Mouse (Mus musculus) midbrain, embryonic 11.5 days (tissue): Measurements from ENCODE around the gene AI661453. TPM values are rescaled to one million over a fixed set of nuclear protein-coding genes. Genes with fewer than 3 reads are reported as not detected.
A peak's percentile ranks its signal among the peaks of the same experiment; 100 is the strongest.

Experiments used
- ATAC-seq: fragments of 200-750 bp; cut with Nextera tagmentation; 2 replicates; pipeline ENCODE4 v1.8.0; 2017; ENCODE audit warnings: moderate TSS enrichment, moderate library complexity; ENCODE audit not compliant: low FRiP score
- DNase-seq: peaks from one replicate; pipeline ENCODE4 v3.0.0; 2015; ENCODE audit warnings: low spot score; ENCODE audit errors: missing footprints
- H3K27ac ChIP-seq: fragments of 300-500 bp; sonication (generic); 2 replicates; pipeline ENCODE4 v1.5.1; 2014; ENCODE audit warnings: low read depth, low read length
- H3K27me3 ChIP-seq: fragments of 300-500 bp; sonication (generic); 2 replicates; pipeline ENCODE4 v1.6.1; 2014; ENCODE audit warnings: mild to moderate bottlenecking, low read length, moderate library complexity, mixed read lengths; ENCODE audit not compliant: control insufficient read depth, insufficient read depth
- H3K36me3 ChIP-seq: fragments of 300-500 bp; sonication (generic); 2 replicates; pipeline ENCODE4 v1.6.1; 2014; ENCODE audit warnings: mild to moderate bottlenecking, low read length, moderate library complexity, mixed read lengths; ENCODE audit not compliant: control insufficient read depth, insufficient read depth
- H3K4me1 ChIP-seq: fragments of 300-500 bp; sonication (generic); 2 replicates; pipeline ENCODE4 v1.6.1; 2014; ENCODE audit warnings: low read length; ENCODE audit not compliant: control insufficient read depth, insufficient read depth
- H3K4me2 ChIP-seq: fragments of 300-500 bp; sonication (generic); 2 replicates; pipeline ENCODE4 v1.6.1; 2014; ENCODE audit warnings: mild to moderate bottlenecking, moderate library complexity
- H3K4me3 ChIP-seq: fragments of 300-500 bp; sonication (generic); 2 replicates; pipeline ENCODE4 v1.5.1; 2014; ENCODE audit warnings: low read depth, low read length
- H3K9ac ChIP-seq: fragments of 300-500 bp; sonication (generic); 2 replicates; pipeline ENCODE4 v1.6.1; 2014; ENCODE audit warnings: low read length
- H3K9me3 ChIP-seq: fragments of 300-500 bp; sonication (generic); 2 replicates; pipeline ENCODE4 v1.6.1; 2016; ENCODE audit warnings: low read length; ENCODE audit not compliant: control insufficient read depth
- WGBS: fragments of 180-500 bp; shearing (Covaris S2); extraction: QIAGEN DNeasy Blood & Tissue Kit; methylation state at CpG from one replicate; pipeline ENCODE4 v1.1.7; 2014; 5-methylcytosine and 5-hydroxymethylcytosine counted together
- polyA plus RNA-seq: library from polyadenylated mRNA; unstranded; fragments of >200 nt; fragmentation: Nextera tagmentation; extraction: Ambion mirVana; gene quantifications from 2 replicates; pipeline ENCODE4 v1.2.1, GENCODE M21; 2014

Gene AI661453
- polyA plus RNA-seq, 1 experiment from 2014 or later: 0.07 TPM

- Histone ChIP-seq H3K27ac (no peak overlapping the region), H3K27me3 (peaks cover 28% of the 10 kb centered on the region), H3K36me3 (no peaks in the 10 kb centered on the region), H3K4me1 (peaks cover 10% of the 10 kb centered on the region), H3K9ac (no peak overlapping the region), H3K4me3 (no peak overlapping the region), H3K4me2 (no peak overlapping the region), H3K9me3 (no peaks in the 10 kb centered on the region)
- 73% methylated on average over 6 of the region's 6 CpGs for WGBS
- DNase-seq (no peak), ATAC-seq (no peak)
These were observed 2.2 kb downstream of the AI661453 start for GRCm38 (mm10) chr17:47438611-47439010.

- Histone ChIP-seq H3K4me3 (no peak overlapping the region), H3K27ac (no peak overlapping the region), H3K36me3 (no peaks in the 10 kb centered on the region), H3K4me1 (peaks cover 10% of the 10 kb centered on the region), H3K4me2 (no peak overlapping the region), H3K9me3 (no peaks in the 10 kb centered on the region), H3K27me3 (peaks cover 28% of the 10 kb centered on the region), H3K9ac (no peak overlapping the region)
- no peak for DNase-seq
- 47% methylated on average over 9 of the region's 9 CpGs for WGBS
- no peak for ATAC-seq
These were observed 3.1 kb downstream of the AI661453 start for GRCm38 (mm10) chr17:47439396-47440028.

GRCm38 (mm10) chr17:47440359-47440890 is 4.0 kb downstream of the AI661453 start:
- no peak overlapping the region; the same call in 1 of the 2 replicates for H3K9ac ChIP-seq
- ATAC-seq: peak; percentile 43

GRCm38 (mm10) chr17:47441296-47442051 is 5.1 kb downstream of the AI661453 start:
- WGBS: 76% methylated on average over 19 of the region's 19 CpGs
- H3K36me3 ChIP-seq: no peaks in the 10 kb centered on the region
- no peak overlapping the region for H3K9ac ChIP-seq
- H3K9me3 ChIP-seq: no peaks in the 10 kb centered on the region
- H3K4me2 ChIP-seq: no peak overlapping the region
- no peak overlapping the region for H3K27ac ChIP-seq
- peaks cover 8% of the 10 kb centered on the region for H3K4me1 ChIP-seq
- peaks cover 23% of the 10 kb centered on the region for H3K27me3 ChIP-seq
- no peak overlapping the region for H3K4me3 ChIP-seq
- DNase-seq (no peak), ATAC-seq (no peak)

More at GRCm38 (mm10) chr17:47440359-47440890, 4.0 kb downstream of the AI661453 start:
- Histone ChIP-seq H3K27me3 (peaks cover 28% of the 10 kb centered on the region), H3K4me2 (0 out of 2 replicates have a peak overlapping the region, but pooled peaks have one; percentile 13), H3K36me3 (no peaks in the 10 kb centered on the region), H3K9me3 (no peaks in the 10 kb centered on the region), H3K4me3 (no peak overlapping the region), H3K4me1 (peaks cover 10% of the 10 kb centered on the region), H3K27ac (no peak overlapping the region)
- peak; percentile 87 for DNase-seq
- 1% methylated on average over 9 of the region's 9 CpGs for WGBS

- H3K4me1 ChIP-seq: peaks cover 5% of the 10 kb centered on the region; the same call in 1 of the 2 replicates
- DNase-seq (no peak), ATAC-seq (no peak)
- no peaks in the 10 kb centered on the region for H3K9me3 ChIP-seq
- no peak overlapping the region for H3K9ac ChIP-seq
- no peaks in the 10 kb centered on the region for H3K36me3 ChIP-seq
- peaks cover 15% of the 10 kb centered on the region for H3K27me3 ChIP-seq
- WGBS: 81% methylated on average over 3 of the region's 3 CpGs
- H3K27ac ChIP-seq: no peak overlapping the region
- H3K4me2 ChIP-seq: no peak overlapping the region
- no peak overlapping the region for H3K4me3 ChIP-seq
These were observed 5.9 kb downstream of the AI661453 start for GRCm38 (mm10) chr17:47442271-47442670.

GRCm38 (mm10) chr17:47444113-47444512 is 7.7 kb downstream of the AI661453 start:
- no peaks in the 10 kb centered on the region for H3K9me3 ChIP-seq
- no peaks in the 10 kb centered on the region for H3K27me3 ChIP-seq
- no peak overlapping the region for H3K4me2 ChIP-seq
- WGBS: 65% methylated on average over 6 of the region's 6 CpGs
- no peak overlapping the region for H3K9ac ChIP-seq
- no peak for DNase-seq
- ATAC-seq: no peak
- H3K36me3 ChIP-seq: no peaks in the 10 kb centered on the region
- no peak overlapping the region for H3K27ac ChIP-seq
- H3K4me3 ChIP-seq: no peak overlapping the region
- H3K4me1 ChIP-seq: peaks cover 5% of the 10 kb centered on the region; the same call in 1 of the 2 replicates

- no peak for DNase-seq
- Histone ChIP-seq H3K9me3 (no peaks in the 10 kb centered on the region), H3K9ac (no peak overlapping the region), H3K4me3 (no peak overlapping the region), H3K4me1 (no peaks in the 10 kb centered on the region), H3K36me3 (no peaks in the 10 kb centered on the region), H3K27me3 (no peaks in the 10 kb centered on the region), H3K4me2 (no peak overlapping the region), H3K27ac (no peak overlapping the region)
- WGBS: 66% methylated on average over 11 of the region's 11 CpGs
- no peak for ATAC-seq
These were observed 9.1 kb downstream of the AI661453 start for GRCm38 (mm10) chr17:47445518-47445917.

- WGBS: 67% methylated on average over 9 of the region's 9 CpGs
- no peaks in the 10 kb centered on the region for H3K4me1 ChIP-seq
- H3K9me3 ChIP-seq: no peaks in the 10 kb centered on the region
- no peak for DNase-seq
- H3K27ac ChIP-seq: no peak overlapping the region
- H3K4me2 ChIP-seq: no peak overlapping the region
- H3K4me3 ChIP-seq: no peak overlapping the region
- H3K36me3 ChIP-seq: no peaks in the 10 kb centered on the region
- H3K9ac ChIP-seq: no peak overlapping the region
- H3K27me3 ChIP-seq: no peaks in the 10 kb centered on the region
- ATAC-seq: no peak
These were observed 9.6 kb downstream of the AI661453 start for GRCm38 (mm10) chr17:47446025-47446424.

GRCm38 (mm10) chr17:47446561-47446960 is 10.1 kb downstream of the AI661453 start:
- no peak for DNase-seq
- Histone ChIP-seq H3K9ac (no peak overlapping the region), H3K36me3 (no peaks in the 10 kb centered on the region), H3K9me3 (no peaks in the 10 kb centered on the region), H3K4me2 (no peak overlapping the region), H3K4me3 (no peak overlapping the region), H3K27me3 (no peaks in the 10 kb centered on the region), H3K27ac (no peak overlapping the region), H3K4me1 (no peaks in the 10 kb centered on the region)
- no peak for ATAC-seq
- WGBS: 86% methylated on average over 11 of the region's 11 CpGs
